Mouse (Mus musculus): ENCODE data around the gene Psmd12. TPM values are rescaled to one million over a fixed set of nuclear protein-coding genes. Genes with fewer than 3 reads are reported as not detected.
A peak's percentile ranks its signal among the peaks of the same experiment; 100 is the strongest.

Psmd12 gene
- total RNA-seq, 2 experiments from 2014 or later = 103 to 108 TPM

- peak; percentile 38 for DNase-seq
These were observed 31.3 kb downstream of the Psmd12 start for GRCm38 (mm10) chr11:107510362-107511269.

GRCm38 (mm10) chr11:107511954-107512353 is 32.7 kb downstream of the Psmd12 start:
- DNase-seq = peak; percentile 63

- DNase-seq = no peak
These were observed 33.8 kb downstream of the Psmd12 start for GRCm38 (mm10) chr11:107513047-107513446.

- no peak for DNase-seq
These were observed 37.1 kb downstream of the Psmd12 start for GRCm38 (mm10) chr11:107516387-107516786.

DNA sequence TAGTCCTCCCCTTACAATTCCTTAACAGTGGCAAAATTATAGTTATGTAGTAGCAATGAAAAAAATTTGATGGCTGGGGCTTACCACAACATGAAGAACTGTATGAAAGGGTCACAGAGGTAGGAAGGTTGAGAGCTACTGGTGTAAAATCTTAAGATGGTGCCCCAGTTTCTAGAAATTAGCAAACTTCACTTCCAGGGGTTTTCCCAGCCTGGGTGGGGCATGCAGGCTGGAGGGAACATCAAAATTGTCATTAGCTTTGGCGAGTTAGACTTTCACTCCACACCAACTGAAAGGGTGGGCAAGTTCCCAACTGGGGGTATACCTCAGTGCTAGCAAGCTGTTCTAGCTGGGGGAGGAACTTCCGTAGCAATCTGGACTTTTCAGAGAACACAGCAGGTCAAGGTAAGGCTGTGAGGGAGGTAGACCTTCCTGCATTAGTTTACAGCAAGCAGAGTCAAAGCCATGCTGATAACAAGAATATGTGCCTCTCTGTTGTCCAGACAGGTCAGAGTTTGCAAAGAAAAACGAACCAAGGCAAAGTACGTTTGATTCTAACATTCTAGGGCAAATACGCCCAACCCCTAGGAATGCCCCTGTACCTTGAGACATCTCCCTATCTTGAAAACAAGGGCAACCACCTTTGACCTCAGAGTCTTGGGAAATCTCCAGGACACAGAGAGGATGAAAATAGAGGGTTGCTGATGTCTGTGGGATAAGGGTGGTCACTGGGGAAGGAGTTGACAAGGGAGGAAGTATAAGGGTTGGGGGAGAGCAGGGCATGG is 39.6 kb downstream of the Psmd12 start:
- DNase-seq = no peak

DNA sequence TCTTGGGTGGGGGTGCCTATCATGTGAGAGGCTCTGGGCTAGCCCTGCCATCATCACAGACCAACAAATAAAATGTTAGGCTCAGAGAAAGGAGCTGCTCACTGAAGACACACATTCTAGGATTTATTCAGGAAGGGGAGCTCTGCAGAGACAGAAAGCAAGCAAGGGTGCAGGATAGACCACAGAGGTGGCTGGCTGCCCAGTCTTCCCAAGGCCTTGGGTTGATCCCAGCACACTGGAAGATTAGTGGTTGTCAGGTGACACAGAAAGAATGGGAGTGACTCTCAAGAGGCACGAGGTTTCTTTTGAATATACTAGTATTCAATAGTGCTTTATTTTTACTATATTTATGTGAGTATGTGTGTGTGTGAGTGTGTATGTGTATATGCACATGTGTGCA is 41.9 kb downstream of the Psmd12 start:
- DNase-seq = no peak

GRCm38 (mm10) chr11:107524966-107525365 is 45.7 kb downstream of the Psmd12 start:
- DNase-seq = no peak

- no peak for DNase-seq
These were observed 48.3 kb downstream of the Psmd12 start for GRCm38 (mm10) chr11:107527632-107528031.

DNA sequence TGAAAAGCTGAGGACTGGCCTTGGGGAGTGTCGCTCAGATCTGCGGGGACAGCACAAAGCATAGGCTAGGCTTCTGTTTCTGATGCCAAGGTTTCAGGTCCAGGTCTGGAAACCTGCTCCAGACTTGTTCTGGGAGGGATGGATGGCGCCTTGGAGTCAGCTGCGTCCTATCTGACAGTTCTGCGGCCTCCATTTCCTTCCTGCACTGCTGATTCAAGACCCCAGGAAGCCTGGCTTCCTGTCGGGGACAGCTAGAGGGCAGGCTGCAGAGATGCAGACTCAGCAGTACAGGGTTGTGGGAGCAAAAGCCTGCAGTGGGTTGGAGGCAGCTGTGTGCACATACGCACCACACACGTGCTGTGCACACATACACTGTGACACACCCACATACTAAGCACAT is 50.0 kb downstream of the Psmd12 start:
- DNase-seq = no peak

DNA sequence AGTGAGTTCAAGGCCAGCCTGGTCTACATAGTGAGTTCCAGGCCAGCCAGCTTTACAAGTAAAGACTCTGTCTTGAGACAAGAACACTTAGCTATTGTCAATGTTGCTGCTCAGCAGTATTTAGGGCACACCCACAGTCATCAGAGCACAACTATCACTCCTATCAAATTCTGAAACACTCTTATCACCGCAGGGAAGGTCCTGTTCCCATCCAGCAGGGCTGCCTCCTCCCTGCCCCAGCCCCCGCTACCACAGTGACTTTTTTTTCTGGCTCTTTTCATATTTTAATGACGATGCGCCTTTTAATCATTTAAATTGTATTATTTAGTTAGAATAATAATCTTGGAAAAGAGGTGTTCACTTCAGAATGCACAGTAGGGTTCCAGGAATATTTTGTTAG is 52.2 kb downstream of the Psmd12 start:
- DNase-seq = no peak

DNA sequence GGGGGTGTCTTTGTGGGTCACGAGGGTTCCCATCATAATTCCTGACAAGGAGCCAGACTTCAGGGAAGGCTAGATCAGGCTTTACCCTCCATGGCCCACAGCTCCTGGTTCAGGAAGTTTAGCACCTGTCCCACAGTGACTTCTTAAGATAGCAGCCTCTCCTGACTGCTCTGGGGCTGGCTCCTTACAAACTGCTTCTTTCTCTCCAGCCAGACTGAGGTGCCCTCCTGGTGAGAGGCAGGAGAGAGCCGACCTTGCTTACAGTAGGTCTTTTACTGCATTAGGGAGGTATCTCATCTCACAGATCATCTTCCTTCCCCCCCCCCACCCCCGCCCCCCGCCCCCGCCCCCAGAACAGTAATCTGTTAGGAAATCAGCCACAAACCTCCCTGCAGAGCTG is 53.0 kb downstream of the Psmd12 start:
- DNase-seq = no peak

DNA sequence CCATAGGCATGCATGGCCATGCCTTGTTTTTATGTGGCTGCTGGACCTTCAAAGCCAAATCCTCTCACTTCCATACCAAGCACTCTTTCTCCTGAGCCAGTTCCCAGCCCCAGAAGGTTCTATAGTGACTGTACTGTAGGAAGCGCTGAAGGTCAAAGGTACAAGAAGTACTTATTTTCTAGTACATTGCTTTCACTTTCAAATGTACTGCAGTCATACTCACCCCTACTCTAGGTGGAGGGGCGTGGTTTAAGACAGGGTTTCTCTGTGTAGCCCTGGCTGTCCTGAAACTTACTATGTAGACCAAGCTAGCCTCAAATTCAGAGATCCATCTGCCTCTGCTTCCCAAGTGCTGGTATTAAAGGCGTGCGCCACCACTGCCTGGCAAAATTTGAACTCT is 59.7 kb downstream of the Psmd12 start:
- DNase-seq = no peak

DNA sequence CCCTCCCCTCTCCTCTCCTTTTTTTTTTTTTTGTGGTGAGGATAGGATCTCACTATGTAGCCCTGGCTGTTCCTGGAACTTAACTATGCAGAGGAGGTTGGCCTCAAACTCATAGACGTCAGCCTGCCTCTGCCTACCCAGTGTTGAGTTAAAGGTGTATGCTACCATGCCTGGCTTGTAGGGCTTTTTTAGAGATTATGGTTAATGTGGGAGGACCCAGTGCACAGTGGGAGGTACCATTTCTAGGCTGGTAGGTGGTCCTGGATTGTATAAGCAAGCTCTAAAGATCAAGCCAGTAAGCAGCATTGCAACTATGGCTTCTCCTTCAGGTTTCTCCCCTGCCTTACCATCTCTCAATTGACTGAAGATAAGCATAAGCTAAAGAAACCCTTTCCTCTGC is 61.1 kb downstream of the Psmd12 start:
- DNase-seq = no peak

DNA sequence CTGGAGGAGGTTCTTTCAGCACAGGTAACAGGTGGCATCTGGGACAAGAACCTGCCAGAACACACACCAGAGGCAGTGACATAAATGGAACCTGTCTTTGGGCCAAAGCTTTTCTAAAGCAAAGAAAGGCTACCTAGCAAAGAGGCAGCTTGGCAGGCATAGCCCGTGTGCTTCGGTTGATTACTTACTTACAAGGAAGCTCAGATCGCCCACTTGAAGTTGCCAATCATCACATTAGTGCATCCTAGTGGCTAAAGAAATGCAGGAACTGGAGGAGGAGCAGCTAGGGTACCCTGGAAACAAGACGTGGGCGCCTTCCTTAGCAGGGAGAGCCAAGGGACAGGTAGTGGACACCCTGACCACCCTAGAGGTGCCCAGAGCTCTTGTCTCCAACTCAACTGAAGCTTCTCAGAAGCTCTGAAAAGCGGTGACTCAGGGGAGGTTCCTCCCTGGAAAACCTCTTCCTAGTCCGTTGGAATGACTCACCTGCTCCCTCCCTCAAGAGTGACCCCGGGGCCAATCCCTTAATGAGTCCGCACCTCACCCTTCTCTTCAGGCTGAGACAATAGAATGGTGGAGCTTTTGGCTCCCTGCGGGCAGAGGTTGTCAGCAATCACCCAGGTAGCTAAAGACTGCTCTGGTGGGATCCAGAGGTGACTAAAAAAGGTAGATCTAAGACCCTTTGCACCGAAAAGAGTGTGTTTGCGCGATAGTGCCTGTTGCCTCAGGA is 66.6 kb downstream of the Psmd12 start:
- no peak for DNase-seq

DNA sequence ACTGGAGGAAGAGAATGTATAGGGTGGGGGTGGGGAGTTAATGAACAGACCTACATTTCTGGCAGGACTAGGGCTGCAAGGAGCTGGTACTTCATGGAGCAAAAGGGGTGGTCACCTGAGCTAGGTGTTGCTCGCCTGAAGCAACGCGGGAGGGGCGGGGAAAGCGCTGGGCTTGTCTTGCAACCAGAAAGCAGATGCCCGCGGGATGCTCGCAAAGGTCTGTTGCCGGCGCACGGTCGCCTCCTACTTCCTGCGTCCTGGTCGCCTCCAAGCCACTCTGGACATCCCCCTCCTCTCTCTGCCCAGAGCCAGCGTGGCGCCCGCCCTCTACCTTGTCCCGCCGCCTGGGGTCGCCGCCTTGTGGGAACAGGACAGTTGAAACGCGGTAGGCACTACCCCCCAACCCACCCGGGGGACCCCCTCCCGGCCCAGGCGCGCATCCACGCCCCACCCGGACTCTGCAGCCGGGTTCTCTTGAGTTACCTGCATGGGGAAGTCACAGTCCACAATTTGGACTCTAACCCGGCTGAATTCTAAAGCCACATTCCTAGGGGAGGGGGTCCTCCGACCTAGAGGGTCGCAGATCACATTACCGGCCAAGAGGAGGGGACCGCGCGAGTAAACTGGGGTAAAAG is 67.5 kb downstream of the Psmd12 start:
- peak; percentile 23 for DNase-seq

DNA sequence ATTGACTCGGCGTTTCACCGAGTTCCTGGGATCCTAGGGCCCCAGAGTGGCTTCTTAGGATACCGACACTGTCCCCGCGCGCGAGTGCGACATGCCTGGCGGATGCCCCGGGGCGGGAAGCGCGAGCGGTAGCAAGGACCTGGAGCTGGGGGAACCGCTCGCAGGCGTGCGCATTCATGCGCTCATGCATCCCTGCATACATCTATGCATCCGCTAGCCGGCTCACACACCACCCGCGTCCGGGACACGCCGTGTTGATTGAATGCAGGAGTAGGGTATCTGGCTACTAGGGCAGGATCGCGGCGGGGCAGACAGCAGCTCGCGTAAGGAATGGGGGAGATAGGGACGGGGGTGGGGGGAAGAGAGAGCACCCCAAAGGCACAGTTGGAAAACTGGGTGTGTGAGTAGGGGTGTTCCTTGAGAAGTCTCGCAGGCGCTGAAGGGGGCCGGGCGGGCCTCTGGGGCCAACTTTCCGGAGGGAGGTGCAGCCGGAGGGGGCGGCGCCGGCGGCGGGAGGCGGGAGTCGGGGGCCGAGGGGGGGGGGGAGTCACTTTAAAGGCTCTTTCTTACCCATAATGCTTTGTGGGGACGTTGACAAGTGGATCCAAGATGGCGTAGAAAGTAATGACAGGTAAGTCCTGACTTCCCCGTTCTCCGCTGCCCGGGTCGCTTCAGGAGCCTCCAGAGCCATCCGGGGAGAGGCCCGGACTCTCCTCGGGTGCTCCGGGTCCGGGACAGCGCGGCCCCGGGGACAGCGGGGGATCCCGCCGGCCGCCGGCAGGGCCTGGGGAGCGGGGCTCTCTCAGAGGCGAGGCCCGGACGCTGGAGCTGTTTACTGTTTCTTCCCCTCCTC is 68.3 kb downstream of the Psmd12 start, which contains the start of gene Helz:
Gene Helz (plus strand): TSS at position 580 of the 853 bp plus-strand sequence.
- DNase-seq = peak; percentile 65

- no peak for DNase-seq
These were observed 69.1 kb downstream of the Psmd12 start for GRCm38 (mm10) chr11:107548204-107548975.
